Mouse (Mus musculus): ENCODE results near the gene Gm9268. TPM values are rescaled to one million over a fixed set of nuclear protein-coding genes. Genes with fewer than 3 reads are reported as not detected.
"Not testable (repeated sequence)": the region's sequence is repeated elsewhere in the genome, so short reads cannot be mapped to it uniquely, and the experiment has no call there.

Gm9268 gene
- not detected in 2 replicates for polyA plus RNA-seq (2014; fragmentation: Nextera tagmentation; extraction: Ambion mirVana)

- H3K9ac ChIP-seq = not testable (repeated sequence)
Measured at GRCm38 (mm10) chr7:43018465-43018864, at the start of gene Gm9268. Gene Gm9268, plus strand, starts transcription at chr7:43018765.

GRCm38 (mm10) chr7:42980098-42980497 lies 38.5 kb upstream of the Gm9268 start:
- WGBS = 84% methylated on average over 11 of the region's 11 CpGs
- H3K27ac ChIP-seq = no peak overlapping the region
- ATAC-seq (ENCODE audit: low FRiP score) (no peak), DNase-seq (ENCODE audit: low spot score) (no peak)
- no peaks in the 10 kb centered on the region for H3K4me1 ChIP-seq (replicated peaks; ENCODE audit: control insufficient read depth, insufficient read depth, low read length)
- no peaks in the 10 kb centered on the region for H3K36me3 ChIP-seq (replicated peaks; ENCODE audit: control insufficient read depth, insufficient read depth)
- no peak overlapping the region for H3K4me3 ChIP-seq (replicated peaks; ENCODE audit: low read length)
- H3K9me3 ChIP-seq (ENCODE audit: control insufficient read depth, low read length) = peaks cover 80% of the 10 kb centered on the region
- H3K9ac ChIP-seq = no peak overlapping the region
- no peak overlapping the region for H3K4me2 ChIP-seq (replicated peaks)
- no peaks in the 10 kb centered on the region for H3K27me3 ChIP-seq (ENCODE audit: control insufficient read depth, insufficient read depth, low read length)

More at GRCm38 (mm10) chr7:43018465-43018864, at the start of gene Gm9268:
- not testable (repeated sequence) for H3K27ac ChIP-seq; ATAC-seq (ENCODE audit: low FRiP score); H3K27me3 ChIP-seq (ENCODE audit: control insufficient read depth, insufficient read depth, low read length); H3K4me3 ChIP-seq (replicated peaks; ENCODE audit: low read length); DNase-seq (ENCODE audit: low spot score); H3K9me3 ChIP-seq (ENCODE audit: control insufficient read depth, low read length); H3K4me2 ChIP-seq (replicated peaks); H3K36me3 ChIP-seq (replicated peaks; ENCODE audit: control insufficient read depth, insufficient read depth); H3K4me1 ChIP-seq (replicated peaks; ENCODE audit: control insufficient read depth, insufficient read depth, low read length)
- no CpG with 5 or more reads among the region's 1 CpGs for WGBS

GRCm38 (mm10) chr7:42980739-42981138 lies 37.8 kb upstream of the Gm9268 start:
- Histone ChIP-seq H3K36me3 (replicated peaks; ENCODE audit: control insufficient read depth, insufficient read depth) (no peaks in the 10 kb centered on the region), H3K4me1 (replicated peaks; ENCODE audit: control insufficient read depth, insufficient read depth, low read length) (no peaks in the 10 kb centered on the region), H3K4me3 (replicated peaks; ENCODE audit: low read length) (no peak overlapping the region), H3K27me3 (ENCODE audit: control insufficient read depth, insufficient read depth, low read length) (no peaks in the 10 kb centered on the region), H3K4me2 (replicated peaks) (no peak overlapping the region), H3K9ac (no peak overlapping the region), H3K27ac (no peak overlapping the region), H3K9me3 (ENCODE audit: control insufficient read depth, low read length) (peaks cover 80% of the 10 kb centered on the region)
- ATAC-seq (ENCODE audit: low FRiP score) (no peak), DNase-seq (ENCODE audit: low spot score) (no peak)
- WGBS = 91% methylated on average over 10 of the region's 10 CpGs

GRCm38 (mm10) chr7:43077831-43078230 lies 59.3 kb downstream of the Gm9268 start:
- no peak overlapping the region for H3K27ac ChIP-seq

More at GRCm38 (mm10) chr7:43077831-43078230, 59.3 kb downstream of the Gm9268 start:
- Histone ChIP-seq H3K9me3 (ENCODE audit: control insufficient read depth, low read length) (peaks cover 20% of the 10 kb centered on the region), H3K36me3 (replicated peaks; ENCODE audit: control insufficient read depth, insufficient read depth) (no peaks in the 10 kb centered on the region), H3K4me3 (replicated peaks; ENCODE audit: low read length) (no peak overlapping the region), H3K4me1 (replicated peaks; ENCODE audit: control insufficient read depth, insufficient read depth, low read length) (no peaks in the 10 kb centered on the region), H3K9ac (no peak overlapping the region), H3K4me2 (replicated peaks) (no peak overlapping the region), H3K27me3 (ENCODE audit: control insufficient read depth, insufficient read depth, low read length) (no peaks in the 10 kb centered on the region)
- ATAC-seq (ENCODE audit: low FRiP score) = no peak
- 85% methylated on average over 8 of the region's 8 CpGs for WGBS
- no peak for DNase-seq (ENCODE audit: low spot score)

Other genes with a start within 250 kb of the Gm9268 start
- gene Vmn2r62, start 225.2 kb upstream of the Gm9268 start, polyA plus RNA-seq (2014; fragmentation: Nextera tagmentation; extraction: Ambion mirVana) = not detected in 2 replicates
- gene Gm2381, start 151.5 kb upstream of the Gm9268 start, polyA plus RNA-seq (2014; fragmentation: Nextera tagmentation; extraction: Ambion mirVana) = not detected in 2 replicates
- gene Vmn2r63, start 84.9 kb upstream of the Gm9268 start, polyA plus RNA-seq (2014; fragmentation: Nextera tagmentation; extraction: Ambion mirVana) = not detected in 2 replicates
- gene Zfp936, start 95.5 kb downstream of the Gm9268 start, polyA plus RNA-seq (2014; fragmentation: Nextera tagmentation; extraction: Ambion mirVana) = not detected in 2 replicates